Mouse (Mus musculus) layer of hippocampus, postnatal 36 days (tissue): ENCODE data around the gene Slc9a6. TPM values are rescaled to one million over a fixed set of nuclear protein-coding genes. Genes with fewer than 3 reads are reported as not detected.

Experiments used
- DNase-seq, 2 experiments: peaks; one replicate each; pipeline ENCODE4 v3.0.0; 2022
- microRNA-seq, 2 experiments: library from miRNA; unstranded; fragments of <30 nt; microRNA quantifications; one replicate each; pipeline ENCODE4 v1.2.0; 2021
- total RNA-seq, 2 experiments: library from RNA; stranded (reverse); gene quantifications; 2 replicates each; pipeline ENCODE4 v1.2.3; 2021

The Slc9a6 gene
- total RNA-seq, 2 experiments from 2014 or later = 94.2 to 108 TPM

DNA sequence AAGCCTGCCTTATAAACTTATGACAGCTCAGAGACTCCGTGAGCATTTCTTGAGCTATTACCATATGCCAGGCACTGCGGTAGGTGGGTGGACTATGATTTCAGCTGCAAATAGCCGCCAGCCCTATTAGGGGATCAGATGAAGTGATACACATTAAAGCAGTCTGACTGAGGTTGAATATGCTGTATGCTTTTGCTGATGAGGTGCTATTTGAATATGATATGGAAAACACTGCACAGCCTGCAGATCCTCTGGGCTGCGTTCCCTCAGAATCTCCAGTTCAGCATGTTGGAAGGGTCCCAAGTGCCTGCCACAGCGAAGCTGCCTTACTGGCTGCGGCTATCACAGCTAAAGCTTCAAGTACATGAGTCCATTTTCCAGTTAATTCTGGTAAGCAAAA, 57.7 kb downstream of the Slc9a6 start:
- DNase-seq = no peak

DNA sequence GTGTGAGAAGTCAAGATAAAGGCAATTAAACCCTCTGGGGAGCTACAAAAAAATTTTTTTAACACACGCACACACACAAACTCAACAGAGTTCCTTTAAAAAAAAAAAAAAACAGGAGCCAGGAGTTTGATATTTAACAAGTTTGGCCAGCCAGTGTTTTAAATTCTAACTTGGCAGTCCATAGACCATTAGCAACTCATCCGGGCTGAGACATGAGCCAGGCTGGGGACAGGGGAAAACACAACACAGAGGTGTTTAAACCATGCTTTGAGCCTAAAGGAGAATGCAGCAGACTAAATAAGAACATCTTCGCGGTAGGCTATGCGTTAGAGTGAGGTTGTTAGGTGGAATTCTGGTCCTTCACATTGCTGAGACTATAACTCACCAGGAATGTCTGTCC, 58.5 kb downstream of the Slc9a6 start:
- DNase-seq = no peak

DNA sequence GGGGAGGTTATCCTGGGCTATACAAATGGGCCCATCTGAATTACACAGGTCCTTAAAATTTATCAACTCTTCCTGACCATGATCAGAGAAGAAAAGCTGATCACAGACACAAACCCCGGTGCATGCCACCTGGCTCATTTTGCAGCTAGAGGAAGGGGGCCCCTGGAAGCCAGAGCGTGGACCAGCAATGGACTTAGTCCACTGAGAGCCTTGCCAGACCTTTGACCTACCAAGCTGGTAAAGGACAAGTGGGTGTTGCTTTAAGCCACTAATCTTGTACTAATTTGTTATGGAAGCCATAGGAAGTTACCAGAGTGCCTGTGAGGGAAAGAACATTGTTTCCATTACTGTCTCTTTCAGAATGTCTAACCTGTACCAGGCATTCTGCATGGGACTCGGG, 58.9 kb downstream of the Slc9a6 start:
- no peak for DNase-seq

DNA sequence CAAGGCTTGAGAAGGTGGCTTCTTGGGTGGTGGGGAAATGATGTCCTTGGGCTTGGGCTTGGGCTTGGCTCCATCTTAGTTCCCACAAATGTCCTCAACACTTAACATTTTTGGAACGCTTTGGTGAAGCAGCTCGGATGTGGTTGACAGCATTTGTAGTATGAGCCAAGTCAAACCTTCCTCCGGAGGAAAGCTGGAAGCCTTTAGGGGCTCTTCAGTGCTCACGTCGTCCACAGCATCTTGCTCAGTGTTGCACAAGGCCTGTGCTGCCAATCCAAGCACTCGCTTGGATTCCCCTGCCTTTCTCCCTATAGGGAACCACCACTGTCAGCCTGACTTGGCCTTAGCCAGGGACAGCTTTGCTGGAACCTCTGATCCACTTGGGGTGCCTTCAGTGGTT, 66.0 kb downstream of the Slc9a6 start:
- DNase-seq = no peak

DNA sequence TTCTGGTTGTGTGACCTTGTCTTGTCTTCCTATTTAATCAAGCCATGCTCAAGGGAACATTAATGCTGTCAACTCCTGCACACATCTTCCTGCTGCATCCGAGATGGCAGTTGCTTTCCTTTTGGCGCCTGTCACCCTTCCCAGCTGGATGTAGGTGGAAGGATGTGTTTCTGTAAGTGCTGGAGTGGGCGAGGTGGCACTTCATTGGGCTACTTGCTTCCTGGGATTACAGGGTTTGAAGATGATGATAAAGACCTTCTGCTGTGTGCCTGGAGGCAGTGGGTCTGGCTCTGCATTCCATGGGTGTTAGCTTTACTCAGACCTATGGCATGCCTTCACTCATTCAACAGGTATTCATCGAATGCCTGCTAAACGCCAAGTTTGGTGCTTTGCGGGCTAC, 68.2 kb downstream of the Slc9a6 start:
- no peak for DNase-seq

DNA sequence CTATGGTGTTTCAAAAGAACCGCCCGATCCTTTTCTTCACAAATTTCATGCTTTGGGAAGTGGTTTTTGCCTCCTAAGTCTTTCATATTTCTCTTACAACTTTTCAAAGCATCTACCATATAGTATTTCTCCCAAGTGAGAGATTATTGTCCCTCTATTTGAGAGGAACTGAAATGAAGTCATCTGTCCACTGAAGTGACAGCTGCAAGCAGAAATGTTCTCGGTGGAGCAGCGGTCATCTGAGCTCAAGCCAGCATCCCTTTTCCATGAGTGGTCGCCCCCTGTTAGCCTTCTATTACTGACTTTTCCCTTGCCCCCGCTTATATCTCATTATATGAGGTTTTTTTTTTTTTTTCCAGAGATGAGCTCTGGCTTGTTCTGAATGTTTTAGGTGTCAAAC, 69.5 kb downstream of the Slc9a6 start:
- no peak for DNase-seq

DNA sequence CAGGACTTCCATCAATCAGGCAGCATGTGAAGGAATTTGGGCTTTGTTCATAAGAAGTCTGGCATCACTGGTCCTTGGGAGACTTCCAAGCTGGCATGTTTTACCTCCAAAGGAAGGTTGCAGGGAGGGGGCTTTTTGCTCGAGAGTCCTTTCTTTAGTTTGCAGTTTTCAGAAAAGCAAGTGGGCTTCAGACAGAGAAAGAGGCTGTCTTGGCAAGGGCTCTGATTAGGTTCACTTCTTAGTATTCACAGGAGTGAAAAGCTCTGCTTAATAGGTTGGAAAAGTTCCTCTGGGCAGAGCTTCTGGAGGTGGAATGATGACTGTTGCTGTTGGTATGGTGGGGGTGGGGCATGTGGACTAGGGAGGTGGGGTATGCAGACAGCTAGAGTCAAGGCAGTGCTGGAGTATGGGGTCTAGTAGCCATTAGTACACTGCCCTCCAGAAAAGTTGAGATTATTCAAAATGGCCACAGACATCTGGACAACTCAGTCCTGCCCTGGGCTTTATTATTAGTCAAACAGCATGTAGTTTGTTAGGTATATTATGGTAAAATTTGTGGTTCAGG, 72.7 kb downstream of the Slc9a6 start:
- no peak for DNase-seq

DNA sequence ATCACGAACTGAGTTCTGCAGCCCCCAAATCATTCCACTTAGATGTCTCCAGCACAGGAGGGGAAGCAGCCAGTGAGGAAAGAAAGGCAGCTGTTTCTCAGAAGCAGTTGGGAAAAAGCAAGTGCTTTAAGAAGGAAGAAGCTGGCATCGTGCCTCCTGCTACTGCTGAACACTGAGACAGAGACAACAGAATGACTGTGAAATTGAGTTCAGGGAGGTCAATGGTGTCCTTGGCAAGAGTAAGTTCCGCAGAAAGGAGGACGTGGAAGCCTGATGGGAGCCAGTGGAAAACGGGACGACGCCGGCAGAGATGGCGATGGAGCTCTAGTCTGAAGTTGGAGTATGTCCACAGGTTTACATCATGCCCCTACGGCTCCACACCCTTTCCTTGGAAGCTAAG, 74.0 kb downstream of the Slc9a6 start:
- DNase-seq = no peak

DNA sequence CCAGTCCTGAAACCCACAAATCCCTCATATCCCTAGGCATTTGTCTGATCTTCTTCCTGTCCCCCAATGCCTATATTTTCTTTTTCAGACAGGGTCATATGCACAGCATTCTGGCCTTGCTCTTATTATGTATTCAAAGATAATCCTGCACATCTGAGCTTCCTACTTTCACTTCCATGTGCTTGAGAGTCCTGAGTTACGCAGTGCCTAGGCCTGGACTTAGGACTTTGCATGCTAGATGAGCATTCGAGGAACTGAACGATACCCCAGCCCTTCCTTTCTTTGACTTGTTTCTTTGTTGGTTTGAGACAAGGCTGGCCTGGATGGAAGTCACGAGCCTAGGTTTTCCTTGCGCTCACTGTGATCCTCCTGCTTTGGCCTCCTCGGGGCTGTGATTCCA, 83.0 kb downstream of the Slc9a6 start:
- DNase-seq = no peak

DNA sequence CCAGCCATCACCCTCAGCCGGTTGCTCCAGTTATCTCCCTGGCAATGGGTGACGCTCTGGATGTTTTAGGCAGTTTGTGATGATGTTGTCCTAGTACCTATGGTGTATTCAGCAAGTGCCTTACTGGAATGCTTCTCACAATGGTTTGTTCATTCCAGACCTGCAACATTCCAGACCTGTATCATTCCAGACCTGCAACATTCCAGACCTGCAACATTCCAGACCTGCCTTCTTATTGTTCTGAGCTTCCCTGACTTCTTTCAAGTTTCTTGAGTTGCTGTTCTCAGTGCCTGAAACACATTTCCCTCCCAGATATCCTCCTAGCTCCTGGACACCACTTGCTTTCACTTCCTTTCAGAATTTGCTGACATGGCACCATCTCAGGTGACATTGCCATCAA, 85.0 kb downstream of the Slc9a6 start:
- no peak for DNase-seq

DNA sequence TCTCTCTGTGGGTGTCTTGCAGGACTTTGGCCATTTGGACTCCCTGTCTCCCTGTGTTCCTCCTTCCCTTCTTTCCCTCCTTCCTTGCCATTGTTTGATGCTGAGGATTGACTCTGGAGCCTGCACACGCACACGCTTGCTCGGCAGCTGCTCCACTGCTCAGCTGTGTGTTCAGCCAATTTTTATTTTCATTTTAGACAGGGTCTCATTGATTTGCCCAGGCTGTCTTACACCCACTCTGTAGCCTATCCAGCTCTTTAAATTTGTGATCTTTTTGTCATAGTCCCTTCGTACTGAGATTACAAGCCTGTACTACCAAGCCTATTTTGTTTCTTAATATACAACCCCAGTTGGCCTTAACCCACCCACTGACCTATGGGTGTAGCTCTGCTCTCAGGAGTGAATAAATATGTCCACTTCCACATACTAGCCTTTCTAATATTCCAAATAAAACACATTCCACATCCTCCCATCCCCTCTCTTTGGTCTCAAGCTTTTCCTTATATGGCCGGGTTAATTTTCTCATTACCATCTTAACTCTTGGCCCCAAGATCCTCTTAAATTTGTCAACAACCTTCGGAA, 87.7 kb downstream of the Slc9a6 start:
- DNase-seq = no peak

DNA sequence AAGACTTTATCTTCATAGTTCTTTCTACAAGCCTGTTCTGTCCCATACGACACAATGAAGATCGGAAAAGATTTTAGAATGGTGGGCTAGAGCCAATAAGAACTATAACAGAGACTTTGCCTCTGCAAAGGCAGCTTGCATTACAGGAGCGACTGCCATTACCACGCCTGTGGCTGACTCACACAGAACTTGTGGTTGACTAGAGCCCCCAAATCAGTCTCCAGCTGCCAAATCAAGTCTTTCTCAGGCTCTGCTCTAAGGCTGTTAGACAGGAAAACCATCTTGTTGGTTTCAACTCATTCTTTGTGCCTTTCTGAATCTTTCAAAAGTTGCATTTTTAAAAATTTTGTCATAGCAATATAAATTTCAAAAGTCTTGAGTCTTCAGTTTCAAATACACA, 88.3 kb downstream of the Slc9a6 start:
- no peak for DNase-seq

DNA sequence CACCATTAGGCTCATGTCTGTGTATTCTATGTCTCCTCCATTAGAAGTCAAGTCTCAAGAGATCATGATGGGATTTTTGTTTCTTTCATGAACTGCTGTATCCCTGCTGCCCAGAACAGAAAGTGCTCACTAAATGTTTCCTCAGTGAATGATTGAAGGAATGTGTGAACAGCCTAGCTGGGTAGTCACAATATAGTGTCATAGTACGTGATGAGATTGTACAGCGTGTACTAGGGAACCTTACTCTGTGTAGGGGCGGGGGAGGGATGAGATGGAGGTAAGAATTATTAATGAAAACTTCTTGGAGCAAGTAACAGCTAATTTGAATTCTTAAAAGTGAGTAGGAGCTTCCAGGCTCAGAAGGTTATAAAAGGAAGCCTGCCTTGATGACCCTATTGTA, 91.7 kb downstream of the Slc9a6 start:
- no peak for DNase-seq

DNA sequence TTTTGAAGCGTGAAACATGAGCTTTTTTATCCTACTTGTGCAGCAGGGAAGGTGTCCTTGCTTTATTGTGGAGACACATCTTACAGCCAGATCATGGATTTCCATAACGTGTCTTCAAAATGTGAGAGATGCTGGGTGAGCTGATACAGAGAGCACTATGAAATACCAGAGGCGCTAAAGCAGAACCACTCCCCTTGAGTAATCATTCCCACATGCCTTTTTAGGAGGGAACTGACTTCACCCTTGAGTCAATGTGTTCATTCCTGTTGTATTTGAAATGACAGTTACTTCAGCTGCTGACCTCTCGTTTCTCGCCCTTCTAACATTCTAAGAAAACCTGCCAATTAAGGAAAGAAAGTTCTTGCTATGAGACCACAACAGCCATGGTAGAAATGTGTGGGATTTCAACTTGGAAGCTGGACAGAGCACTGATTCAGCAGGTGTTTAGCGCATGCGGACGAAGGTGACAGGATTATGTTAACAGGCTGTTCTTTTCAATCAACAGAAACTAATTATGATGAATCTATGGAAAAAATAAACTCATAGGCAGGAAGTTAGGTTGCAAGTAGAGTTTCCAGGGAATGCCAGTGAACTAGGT, 94.5 kb downstream of the Slc9a6 start:
- DNase-seq = no peak

DNA sequence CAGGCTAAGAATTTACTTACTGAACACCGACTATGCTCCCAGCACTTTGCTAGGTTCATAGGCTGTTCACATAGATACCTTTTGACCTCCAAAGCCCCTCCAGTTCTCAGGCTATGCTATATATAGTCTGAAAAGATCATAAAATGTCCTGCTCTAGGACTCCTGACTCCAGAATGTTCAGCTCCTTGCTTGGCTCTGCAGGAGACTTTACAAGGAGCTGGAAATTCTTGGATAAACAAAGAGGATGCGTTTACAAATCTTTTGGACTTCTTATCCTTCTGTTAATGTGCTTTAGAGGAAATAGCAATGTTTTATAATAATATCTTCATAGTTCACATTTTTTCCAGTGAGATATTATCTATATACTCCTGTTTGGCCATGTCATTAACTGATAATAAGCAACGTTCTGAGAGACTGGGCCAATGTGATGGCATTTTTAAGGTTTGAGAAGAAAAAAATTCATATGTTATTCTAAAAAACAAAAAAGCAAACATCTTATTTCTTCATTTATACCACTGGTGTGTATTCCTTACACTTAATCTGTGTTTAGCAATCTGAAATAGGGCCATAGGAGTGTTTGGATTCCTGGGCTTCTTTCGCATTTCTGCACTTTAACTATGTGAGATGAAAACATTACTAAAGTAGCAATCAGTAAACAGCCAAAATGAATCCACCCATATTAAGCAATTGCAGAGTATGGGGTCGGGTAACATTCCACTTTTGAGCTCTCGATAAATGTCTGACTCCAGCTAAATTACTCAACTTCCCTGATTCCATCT, 99.2 kb downstream of the Slc9a6 start:
- no peak for DNase-seq

DNA sequence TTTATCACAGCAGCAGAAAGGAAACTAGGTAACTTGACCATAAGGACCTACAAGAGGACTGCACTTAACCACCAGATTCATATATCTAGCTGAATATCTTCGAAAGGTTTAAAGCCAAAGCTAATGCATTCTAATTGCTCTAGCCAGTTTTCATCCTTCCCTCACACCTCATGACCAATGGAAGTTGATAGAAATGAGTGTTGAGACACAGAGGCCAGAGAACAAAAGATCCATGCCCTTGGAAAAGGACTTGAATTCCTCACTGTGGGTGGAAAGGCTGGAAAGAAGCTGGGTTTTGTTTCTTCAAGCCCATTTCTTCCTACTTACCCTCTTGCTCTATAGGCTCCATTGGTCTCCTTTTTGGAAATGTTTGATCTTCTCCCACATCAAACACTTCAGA, 101.0 kb downstream of the Slc9a6 start:
- DNase-seq = no peak

DNA sequence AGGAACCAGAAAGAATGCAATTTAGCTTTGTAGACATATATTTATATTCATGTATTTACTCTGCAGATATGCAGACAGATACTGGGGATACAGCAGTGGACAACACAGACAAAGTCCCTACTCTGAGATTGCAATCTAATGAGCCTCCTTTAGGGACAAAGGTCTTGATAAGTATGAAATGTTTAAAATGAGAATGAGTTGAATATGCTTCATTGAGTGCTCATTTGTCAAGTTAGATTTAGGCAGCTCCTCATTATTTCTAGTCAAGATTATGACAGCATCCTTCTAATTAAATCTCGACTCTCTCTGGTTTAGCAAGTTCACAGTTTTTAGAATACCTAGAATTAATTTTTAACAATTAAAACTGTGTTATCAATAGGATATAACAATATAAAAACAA, 103.1 kb downstream of the Slc9a6 start:
- no peak for DNase-seq

Small RNA genes lying within 50 kb of the gene (microRNA-seq; reads per million reads assigned to microRNA genes)
- gene Mir5116 = 0 to 0.30 reads per million in 2 experiments

Other genes with a start within 250 kb of the Slc9a6 start
- 10 to 100 TPM; 17.2 to 17.9 TPM for gene Smim10l2a, start 235.2 kb upstream of the Slc9a6 start, total RNA-seq
- not detected for gene Gm2174, start 161.8 kb upstream of the Slc9a6 start, total RNA-seq
- gene Ints6l, start 154.9 kb upstream of the Slc9a6 start, total RNA-seq = 10 to 100 TPM; 30.3 to 35.6 TPM
- not detected for gene Gm10477, start 85.0 kb upstream of the Slc9a6 start, total RNA-seq
- gene Gm648, start 60.2 kb upstream of the Slc9a6 start, total RNA-seq = not detected
- gene Mmgt1, start 11.7 kb upstream of the Slc9a6 start, total RNA-seq = 10 to 100 TPM; 28.0 to 31.3 TPM
- gene Fhl1, start 122.0 kb downstream of the Slc9a6 start, total RNA-seq = 10 to 100 TPM; 78.4 to 87.0 TPM
- gene Map7d3, start 212.6 kb downstream of the Slc9a6 start, total RNA-seq = not detected